Mouse (Mus musculus) heart, postnatal 0 days (tissue): Measurements from ENCODE around the gene Pde1c.

ENCODE experiments used
- CTCF ChIP-seq: IDR thresholded peaks from 2 replicates; pipeline ENCODE4 v1.5.1; 2016; ENCODE audit warnings: antibody characterized with exemption, control low read depth, low read depth
- EP300 ChIP-seq: IDR thresholded peaks from 2 replicates; pipeline ENCODE4 v1.6.1; 2016; ENCODE audit warnings: antibody characterized with exemption, low read depth

DNA sequence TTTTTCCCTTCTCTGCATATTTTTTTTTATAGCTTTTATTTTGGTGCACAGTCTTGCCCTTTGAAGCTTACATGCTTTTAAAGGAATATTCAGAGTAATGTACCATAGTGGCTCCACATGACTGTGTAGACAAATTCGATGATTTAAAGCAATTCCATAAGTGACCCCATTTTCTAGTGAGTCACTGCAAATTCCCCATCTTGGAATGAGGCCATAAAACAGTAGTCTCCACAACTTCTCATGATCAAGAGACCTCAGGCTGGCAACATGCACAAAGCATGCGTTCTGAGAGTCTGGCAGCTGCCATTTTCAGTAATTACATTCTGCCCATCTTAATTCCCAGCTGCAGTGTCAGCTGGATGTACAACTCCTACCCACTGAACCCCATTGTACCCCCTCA is 297.2 kb downstream of the Pde1c start:
- no peak for TF ChIP-seq EP300
- TF ChIP-seq CTCF: no peak
